Mouse (Mus musculus) frontal cortex, postnatal 14 days (tissue): ENCODE data around the gene Fgfr2.
A peak's percentile ranks its signal among the peaks of the same experiment; 100 is the strongest.

ENCODE experiments used
- DNase-seq, 2 experiments: peaks; one replicate each; pipeline ENCODE4 v3.0.0; 2022; ENCODE audit warnings: low spot score in 2 of 2

The Fgfr2 gene

DNA sequence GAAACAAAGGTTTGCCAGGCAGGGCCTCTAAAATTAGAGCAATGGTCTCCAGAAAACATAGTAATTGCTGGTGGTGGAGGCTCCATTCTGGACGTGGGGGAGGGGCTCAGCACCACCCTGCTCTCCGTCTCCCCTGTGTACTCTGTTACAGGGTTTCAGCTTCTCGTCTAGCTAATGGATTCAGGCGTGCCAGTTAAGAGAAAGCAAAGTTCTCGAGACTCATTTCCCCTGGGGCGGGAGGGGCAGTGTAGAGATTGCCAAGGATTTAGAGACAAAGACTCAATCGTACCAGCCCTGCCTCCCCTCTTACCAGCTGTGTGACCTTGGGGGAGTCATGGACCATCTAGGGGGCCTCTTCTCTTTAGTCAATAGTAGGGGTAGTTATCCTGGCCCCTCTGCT, 2473.9 kb downstream of the Fgfr2 start:
- DNase-seq, result no peak

DNA sequence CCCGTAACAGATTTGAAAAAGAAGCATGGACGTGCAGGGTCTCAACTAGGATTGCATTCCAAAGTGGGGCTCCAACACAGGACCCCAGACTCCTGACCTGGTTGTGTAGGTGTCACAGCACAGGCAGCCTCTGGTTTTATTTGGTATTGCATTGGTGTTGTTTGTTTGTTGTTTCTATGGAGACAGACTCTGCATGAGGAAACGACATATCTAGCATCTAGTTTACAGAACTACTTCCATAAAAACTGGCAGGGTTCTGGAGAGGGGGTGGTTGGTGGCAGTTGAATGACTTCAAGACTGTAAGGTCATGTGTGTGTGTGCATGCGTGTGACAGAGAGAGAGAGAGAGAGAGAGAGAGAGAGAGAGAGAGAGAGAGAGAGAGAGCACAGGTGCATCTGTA, 2475.1 kb downstream of the Fgfr2 start:
- DNase-seq, result no peak

DNA sequence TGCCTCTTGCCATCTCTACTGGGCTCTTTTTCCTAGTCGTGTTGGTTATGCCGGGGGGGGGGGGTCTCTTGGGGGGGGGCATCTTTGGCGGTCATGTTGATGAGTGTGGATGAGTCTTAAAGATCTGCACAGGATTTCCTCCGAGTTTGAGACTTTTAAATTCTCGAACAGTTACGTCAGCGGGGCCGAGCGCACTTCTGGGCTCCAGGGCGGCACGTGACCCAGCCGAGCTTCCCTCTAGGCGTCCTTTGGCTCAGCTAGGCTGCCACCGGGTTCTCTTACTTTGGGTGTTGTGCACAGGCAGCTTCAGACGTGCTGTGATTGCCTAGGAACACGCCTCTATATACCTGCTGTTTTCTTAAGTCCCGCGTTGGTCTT, 2476.4 kb downstream of the Fgfr2 start:
- no peak for DNase-seq

DNA sequence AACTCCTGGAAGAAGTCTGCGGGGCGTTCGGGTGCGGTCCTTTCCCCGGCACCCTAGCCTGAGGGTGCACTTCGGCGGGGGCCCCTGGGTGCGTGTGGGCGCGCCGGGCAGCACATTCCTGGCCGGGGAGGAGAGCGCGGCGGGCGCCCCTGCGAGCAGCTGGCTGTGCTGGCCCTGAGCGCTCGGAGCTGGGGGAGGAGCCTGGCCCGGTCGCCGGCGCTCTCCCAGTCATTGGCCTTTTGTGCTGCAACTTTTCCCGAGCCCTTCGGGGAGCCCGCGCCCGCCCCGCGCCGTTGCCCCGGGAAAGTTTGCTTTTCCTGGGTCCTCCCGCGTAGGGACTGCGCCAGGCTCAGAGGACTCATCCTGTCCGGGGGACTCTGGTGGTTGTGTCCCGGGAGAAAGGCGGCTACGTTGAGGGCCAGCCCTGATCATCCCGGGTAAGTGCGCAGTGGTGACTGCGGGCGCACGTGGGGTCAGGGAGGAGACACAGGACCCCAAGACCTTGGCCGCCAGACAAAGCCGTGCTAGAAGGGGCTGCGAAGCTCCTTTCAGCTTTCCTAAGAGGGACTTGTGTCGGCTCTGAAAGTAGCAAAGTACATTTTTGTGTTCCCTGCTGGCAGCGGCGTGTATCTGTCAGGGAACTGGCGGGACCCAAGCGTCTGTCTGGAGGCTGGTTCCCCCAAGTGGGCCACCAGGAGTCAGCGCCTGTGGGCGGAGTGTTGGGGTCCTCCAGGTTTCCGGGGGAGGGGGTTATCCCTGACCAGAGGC, 2477.0 kb downstream of the Fgfr2 start:
- peak in 1 of 2 experiments; percentile 13 for DNase-seq

DNA sequence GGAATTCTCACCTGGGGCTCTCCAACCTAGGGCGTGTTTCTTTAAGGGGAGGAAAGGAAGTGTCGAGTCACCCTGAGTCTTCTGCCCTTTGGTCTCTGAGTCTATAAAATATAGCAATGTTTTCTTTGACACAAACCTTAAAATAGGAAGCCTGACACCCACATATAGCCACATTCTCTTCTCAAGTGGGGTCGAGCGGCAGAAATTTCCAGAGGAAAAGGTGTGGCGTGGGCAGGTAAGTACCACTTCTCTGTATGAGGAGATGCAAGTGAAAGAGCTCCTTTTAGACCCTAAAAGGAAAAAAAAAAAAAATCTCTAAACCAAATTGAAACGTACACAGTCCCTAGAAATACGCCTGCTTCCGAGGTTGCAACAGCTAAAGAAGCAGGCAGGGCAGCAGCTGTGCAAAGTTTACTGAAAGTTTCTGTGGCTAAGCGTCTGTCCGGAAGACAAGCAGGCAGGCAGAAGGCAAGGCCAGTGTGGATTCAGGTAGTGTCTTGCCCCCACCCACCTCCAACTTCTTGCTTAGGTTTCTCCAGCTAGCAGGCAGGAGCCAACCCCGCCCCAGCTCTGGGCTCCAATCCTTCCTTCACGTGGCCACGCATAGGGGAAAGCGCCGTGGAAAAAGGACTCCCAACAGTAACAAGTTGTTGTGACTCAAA, 2477.7 kb downstream of the Fgfr2 start:
- peak in 1 of 2 experiments; percentile 14 for DNase-seq

DNA sequence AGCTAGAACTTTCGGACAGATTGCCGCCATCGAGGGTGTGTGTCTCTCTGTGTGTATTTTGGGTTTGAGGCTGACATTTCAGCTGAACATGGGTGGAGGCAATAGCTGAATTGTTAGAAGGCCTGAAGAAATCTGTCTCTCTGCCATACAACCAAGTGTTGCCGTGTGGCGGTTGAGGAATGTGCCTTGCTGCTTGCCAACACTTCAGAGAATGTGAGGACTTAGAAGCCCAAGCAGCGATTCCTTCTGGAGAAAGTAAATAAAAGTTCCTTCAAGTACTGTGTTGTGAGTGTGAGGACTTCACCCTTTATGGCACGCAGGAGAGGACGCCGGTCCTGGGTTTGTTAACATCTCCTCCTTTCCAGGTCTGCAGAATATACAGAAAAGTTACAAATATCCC, 2482.5 kb downstream of the Fgfr2 start:
- DNase-seq, result no peak

DNA sequence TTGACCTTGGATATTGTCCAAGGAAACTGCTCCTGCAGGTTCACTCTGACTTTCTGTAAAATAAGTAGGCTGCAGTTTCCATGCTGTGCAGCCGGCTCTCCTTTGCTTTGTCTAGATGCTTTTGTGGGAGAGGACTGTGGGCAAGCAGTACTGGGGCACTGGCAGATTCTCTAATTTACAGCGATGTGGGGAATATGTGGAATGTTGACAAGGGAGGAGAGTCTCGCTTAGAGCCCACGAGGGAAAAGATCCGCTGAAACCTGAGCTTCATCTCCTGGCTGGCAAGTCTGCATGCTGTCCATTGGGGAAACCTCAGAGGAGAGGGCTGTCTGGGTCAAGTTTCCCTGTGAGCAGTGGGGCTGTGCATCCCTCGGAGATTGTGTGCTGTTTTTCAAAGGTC, 2485.3 kb downstream of the Fgfr2 start:
- DNase-seq, result no peak

DNA sequence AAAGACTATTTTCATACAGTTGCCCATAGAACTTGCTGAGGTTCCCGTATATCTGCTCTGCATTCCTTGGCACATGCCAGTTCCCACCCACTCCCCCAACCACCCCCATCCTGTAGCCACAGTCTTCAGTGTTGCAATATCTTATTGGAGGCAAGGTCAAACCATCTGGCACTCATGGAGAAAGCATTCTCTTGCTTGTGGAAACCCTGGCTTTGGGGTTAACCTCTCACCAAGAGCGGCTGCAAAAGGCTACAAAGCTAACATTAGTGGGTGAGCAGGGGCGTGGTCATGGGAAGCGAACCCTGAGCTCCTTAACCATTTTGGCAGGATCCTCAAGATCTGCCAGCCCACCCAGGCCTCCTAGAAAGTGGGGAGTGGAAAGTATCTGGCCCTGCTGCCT, 2486.2 kb downstream of the Fgfr2 start:
- DNase-seq, result no peak

DNA sequence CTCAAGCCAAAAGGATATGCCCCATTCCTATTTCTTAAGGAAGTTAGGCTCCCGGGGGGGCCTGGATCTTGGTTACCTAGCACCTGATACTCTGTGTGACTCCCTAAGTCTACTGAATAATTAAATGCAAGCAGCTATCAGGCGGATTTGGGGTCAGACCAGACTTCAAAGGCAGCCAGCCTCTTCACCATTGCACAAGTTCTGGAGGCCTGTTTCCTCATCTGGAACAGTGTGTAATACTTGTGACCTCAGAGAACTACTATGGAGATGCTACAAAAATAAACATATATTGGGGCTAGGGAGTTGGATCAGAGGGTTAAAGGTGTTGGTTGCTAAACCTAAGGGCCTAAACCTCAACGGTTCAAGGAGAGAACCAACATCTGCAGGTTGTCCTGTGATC, 2486.9 kb downstream of the Fgfr2 start:
- no peak for DNase-seq

DNA sequence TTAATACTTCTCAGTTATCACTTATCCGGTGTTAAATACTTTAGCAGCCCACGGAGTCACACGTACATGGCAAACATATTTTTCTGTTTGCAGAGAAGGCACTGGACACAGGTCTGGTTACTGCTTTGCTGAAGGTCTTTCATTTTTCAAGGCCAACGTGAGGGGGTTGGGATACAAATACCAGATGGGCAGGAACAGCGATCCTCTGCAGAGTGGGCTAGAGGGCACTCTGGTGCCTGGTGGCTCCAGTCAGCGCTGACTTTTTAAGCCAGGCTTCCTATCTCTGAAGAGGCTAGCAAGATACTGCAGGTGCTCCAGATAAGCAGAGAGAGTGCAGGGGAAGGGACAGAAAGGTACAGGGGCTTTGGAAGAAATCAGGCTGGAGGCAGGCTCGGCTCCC, 2487.9 kb downstream of the Fgfr2 start:
- DNase-seq, result no peak

DNA sequence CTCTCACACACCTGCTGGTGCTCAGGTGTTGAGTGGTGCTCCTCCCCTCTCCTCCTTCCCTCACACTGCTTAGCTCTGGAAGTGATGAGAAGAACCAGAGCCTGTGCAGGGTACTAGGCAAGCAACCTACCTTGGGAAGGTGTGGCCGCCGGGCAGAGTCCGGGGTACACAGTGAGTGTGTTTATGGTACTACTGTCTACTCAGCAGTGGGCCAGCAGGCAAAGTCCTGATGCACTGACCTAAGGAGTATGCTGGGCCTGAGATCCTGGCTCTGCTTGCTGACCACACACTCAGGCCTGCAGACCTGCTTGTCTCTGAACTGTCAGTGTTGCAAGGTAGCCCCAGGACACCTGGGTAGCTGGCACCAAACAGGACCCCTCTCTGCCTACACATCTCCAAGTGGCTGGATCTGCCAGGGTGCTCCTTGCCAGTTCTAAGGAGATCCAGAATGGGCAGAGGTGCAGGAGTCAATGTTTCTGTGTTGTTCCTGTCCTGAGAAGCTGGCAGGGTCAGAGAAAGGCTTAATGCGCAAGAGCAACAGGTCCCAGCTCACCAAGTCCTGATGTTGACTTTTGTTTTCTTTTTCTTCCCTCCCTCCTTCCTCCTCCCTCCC, 2488.8 kb downstream of the Fgfr2 start:
- DNase-seq, result no peak

DNA sequence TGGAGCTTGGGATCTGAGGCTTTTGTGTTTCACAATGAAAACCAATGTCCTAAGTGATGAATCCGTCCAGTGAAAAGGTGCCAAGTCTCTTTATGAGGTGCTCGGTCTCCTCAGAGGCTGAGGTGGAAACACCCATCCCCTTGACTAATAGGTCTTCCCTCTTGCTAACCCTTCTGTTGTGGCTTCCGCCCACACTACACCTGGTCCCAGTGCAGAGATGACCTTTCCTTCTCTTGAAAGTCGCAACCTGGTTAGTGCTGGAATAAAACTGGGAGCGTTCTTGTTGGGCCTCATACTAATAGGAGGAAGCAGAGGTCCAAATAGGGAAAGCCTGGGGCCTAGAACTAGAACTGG, 2490.8 kb downstream of the Fgfr2 start:
- DNase-seq, result no peak

DNA sequence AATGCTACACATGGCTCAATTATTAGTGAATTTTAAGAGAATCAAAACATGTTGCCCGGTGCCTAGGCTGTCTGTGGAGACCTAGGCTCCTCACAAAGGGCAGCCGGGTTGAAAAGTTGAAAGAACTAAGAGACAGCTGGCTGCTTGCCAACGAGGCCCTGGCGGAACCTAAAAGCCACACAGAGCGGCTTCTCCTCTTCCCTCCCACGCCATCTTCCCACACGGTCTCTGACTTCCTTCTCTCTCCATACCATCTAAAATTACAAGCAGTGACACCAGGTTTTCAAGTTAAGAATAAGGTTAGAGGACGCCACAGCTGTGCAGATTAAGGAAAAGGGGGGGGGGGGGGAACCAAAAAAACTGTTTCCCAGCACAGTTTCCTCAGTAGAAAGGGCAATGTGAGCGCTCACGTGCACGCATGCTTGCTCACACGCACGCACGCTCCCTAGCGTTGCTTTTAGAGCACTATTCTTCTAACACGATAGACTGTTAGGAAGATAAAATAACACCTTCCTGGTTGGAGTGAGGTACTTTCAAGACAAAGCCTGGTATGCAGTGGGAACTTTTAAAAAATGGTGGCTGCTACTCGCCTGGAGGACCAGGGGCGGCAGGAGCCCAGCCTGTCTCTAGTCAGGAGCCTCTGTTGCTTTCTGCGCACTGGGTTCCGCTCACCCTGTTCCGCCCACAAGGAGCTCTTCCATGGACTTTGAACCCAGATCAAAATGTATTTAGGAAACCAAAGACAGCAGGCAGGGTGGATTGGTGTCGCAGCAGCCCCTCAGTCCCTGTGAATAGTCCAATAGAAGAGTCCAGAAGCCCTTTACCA, 2491.4 kb downstream of the Fgfr2 start:
- no peak for DNase-seq

DNA sequence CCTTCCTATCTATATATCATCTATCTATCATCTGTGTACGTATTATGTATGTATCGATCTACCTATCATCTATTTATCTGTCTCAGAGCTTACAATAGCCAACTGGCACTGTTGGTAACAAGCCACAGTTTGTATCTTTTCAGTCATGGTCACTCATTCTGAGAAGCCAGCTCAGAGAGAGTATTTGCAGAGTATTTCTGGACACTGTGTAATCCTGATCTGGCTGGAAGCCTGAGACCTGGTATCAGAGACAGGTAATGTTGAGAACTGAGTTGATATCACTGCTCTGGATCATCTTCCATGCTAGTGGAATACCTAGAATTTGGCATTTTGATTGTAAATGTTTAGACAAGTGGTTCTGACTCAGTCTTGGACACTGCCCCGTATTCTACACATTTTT, 2492.2 kb downstream of the Fgfr2 start:
- no peak for DNase-seq

DNA sequence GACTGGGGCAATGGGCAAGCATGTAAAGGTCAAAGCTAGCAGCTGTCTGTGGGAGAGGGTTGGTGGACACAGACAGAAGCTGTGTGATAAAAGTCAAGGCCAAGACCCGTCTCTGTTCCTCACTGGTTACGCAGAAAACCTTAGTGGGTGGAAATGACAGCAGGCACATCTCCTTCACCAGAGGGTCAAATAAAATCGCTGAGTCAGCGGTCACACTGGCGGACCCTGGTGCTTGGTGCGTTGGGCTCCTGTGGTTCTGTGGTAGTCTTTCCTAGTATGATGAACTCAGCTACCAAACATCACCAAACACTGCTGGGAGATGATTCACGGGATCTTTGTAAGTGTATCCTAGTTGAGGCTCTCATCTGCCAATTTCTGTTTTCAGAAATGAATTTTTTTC, 2493.2 kb downstream of the Fgfr2 start:
- DNase-seq, result no peak

DNA sequence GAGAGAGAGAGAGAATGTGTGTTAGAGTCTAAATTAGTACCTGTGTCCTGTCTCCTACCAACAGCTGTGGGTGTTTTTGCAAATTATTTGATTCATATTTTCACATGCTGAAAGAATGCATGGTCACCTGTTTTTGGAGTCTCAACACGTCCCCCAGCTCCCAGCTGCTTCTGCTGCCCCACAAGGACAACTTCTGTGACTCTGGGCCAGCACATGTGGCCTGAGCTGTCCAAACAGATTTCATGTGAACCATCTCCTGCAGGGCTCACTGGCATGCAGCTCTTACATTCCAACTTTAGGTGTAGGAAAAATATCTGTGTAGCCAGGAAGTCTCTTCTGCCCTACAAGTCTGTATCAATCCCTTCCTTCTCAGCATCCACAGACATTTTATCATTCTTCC, 2494.5 kb downstream of the Fgfr2 start:
- no peak for DNase-seq

DNA sequence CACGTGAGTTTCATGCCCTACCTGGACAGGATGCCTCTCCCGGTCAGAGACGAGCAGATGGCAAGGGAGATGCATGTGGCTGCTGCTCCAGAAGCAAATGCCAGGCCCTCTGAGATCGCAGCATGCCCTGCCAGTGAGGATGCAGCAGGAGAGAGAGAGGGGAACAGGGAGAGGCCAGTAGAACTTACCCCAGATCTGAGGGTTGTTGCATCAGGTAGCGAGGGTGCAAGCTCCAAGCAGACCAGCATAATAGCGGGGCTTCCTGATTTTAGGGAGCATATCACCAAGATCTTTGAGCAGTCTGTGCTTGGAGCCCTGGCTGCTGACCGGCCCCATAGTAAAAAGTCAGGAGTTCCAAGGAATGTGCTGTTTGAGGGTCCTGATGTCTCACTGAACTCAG, 2497.8 kb downstream of the Fgfr2 start:
- no peak for DNase-seq

DNA sequence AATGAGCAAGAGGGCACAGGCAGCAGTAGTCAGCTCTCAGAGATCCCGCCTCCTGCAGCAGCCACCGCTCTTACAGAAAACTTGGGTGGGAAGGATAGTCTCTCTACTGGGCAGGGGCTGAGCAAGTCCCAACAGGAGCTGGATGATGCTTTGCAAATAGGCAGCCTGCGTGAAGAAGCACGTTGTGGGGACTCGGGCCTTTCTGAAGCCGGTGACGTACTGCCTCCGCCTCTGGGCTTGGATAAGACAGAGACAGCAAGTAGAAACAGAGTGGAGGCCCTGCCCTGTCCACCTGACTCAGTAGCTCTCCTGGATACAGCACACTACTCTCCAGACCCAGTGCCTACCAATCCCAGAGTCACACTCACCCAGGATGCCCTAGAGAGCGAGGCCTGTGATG, 2498.9 kb downstream of the Fgfr2 start:
- DNase-seq, result no peak

DNA sequence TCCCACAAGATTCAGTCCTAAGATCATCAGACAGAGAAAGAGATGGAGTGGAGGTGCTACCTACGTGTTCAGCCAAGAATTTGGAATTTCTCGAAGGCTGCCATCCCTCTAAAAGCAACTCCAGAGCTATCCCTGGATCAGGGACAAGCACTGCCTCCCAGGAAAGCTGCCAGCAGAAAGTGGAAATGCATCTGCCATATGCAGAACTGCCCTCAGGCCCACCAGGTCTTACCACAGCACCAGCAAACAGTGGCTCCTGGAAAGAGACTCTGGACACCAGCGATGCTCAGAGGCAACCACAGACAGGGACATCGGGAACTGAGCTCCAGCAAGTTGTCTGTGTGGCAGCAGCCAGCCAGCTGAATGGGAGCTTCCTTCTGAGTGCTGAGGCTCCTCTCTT, 2500.8 kb downstream of the Fgfr2 start:
- DNase-seq, result no peak

DNA sequence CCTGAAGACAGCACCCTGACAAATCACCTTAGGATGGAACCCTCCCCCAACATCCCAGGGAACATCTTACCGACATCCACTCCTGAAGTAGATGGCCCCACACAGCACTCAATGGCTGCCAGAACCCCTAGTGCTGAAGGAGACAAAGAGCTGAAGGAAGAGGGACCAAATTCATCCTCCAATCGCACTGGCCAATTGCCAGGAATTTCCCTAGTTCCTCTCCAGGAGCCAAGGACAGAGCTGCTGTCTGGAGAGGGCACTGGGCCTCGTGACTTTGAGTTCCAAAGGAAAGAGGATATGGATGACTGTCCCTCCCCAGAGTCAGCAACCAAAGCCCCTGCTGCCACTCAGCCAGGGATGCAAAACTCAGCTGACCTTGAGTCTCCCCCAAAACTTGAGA, 2501.2 kb downstream of the Fgfr2 start:
- no peak for DNase-seq

DNA sequence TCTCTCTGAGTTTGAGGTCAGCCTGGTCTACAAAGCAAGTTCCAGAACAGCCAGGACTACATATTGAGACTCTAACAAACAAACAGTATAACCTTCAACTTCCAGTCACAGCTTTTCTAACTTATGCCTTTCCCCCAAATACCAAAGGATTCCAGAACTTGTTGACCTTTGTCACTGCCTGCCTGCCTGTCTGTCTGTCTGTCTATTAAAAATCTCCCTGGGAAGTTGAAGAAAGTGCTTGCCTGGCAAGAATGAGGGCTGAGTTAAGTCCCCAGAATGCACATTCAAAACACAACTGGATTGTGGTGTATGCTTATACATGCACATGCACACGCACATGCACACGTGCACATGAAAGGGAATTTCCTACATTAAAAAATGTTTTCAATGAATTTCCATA, 2502.1 kb downstream of the Fgfr2 start:
- no peak for DNase-seq

DNA sequence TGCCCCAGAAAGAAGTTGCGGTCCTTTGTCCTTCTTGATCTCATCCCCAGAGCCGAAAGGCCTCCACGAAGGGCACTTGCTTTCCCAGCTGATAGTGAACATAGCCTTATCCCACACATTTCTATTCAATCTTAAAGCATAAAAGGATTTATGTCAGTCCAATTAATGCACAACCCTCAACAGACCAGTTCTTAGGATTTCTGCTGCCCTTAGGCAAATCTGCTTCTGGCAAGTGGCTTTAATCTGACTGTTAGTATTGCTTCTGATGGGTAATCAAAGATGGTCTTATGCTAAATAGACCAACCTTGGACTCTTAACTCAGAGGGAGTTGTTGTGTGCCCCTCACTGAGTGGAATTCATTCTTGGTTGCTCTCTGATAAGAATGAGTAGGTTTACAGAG, 2505.6 kb downstream of the Fgfr2 start:
- DNase-seq, result no peak

DNA sequence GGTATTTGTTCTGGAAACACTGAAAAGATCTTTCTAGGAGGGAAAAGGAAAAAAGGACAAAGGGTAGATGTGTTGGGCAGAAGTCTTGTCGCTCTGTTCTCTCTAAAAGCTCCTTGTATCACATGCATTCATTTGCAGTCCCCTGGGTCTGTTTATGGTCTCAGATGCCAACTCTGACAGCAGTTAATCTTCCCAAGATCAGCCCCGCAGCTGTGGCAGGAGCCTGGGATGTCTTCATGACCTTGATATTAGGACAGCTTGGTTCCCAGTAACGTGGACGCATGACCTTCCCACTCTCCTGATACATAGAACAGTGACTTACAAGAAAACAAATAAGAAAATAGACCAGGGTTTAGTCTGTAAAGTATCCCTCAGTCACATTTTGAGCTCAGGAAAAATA, 2509.2 kb downstream of the Fgfr2 start:
- no peak for DNase-seq
